ENCODE assay signal across 9 mouse cellular contexts in the genomic region with DNA sequence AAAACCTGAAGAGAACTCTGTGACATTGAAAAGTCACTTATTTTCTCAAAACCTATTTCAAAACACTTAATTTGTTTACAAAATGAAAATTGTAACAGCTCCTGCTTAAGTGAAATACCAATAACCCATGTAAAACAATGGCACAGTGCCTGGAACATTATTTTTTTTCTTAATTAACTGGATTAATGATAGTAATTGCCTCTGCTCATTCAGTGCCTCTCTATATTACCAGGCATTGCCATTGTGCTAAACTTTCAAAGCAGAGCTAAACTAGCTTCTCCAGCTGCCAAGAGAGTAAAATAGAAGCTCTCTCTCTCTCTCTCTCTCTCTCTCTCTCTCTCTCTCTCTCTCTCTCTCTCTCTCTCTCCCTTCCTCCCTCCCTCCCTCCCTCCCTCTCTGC. TPM values are rescaled to one million over a fixed set of nuclear protein-coding genes. Genes with fewer than 3 reads are reported as not detected.
DNase-seq lines count a peak whose midpoint lies in the region; ATAC-seq and TF ChIP-seq lines count a peak whose summit lies in the region.
"Had no signal": no experiment of that assay in that cellular context is flagged by ENCODE, and none has a peak within 500 bp of the region (broad histone marks: within the 10 kb centered on the region; RNA-seq: fewer than 3 reads in every experiment).

No protein-coding gene starts in this region.

- no peak overlapping the region for H3K27ac ChIP-seq in lung, postnatal 0 days (ENCODE audit: low read length)
- no peak overlapping the region for H3K27ac ChIP-seq in forebrain, embryonic 13.5 days
- no peak overlapping the region for H3K27ac ChIP-seq in limb, embryonic 13.5 days
- H3K27ac ChIP-seq in small intestine, adult 2 months (ENCODE audit: insufficient read depth, low read depth, low read length) = no peak overlapping the region

- peak; percentile 4; the same call in 1 of the 2 replicates for ATAC-seq in lung, postnatal 0 days
- peak; percentile 36; the same call in 1 of the 2 replicates for ATAC-seq in forebrain, embryonic 13.5 days
- ATAC-seq in limb, embryonic 13.5 days (ENCODE audit: low FRiP score, low read depth) = no peak
- no peak for ATAC-seq in frontal cortex, adult (ENCODE audit: low TSS enrichment)

- peaks cover 6% of the 10 kb centered on the region; the same call in 1 of the 2 replicates for H3K4me1 ChIP-seq in lung, postnatal 0 days (ENCODE audit: insufficient read depth, low read depth, low read length)
- peaks cover 11% of the 10 kb centered on the region for H3K4me1 ChIP-seq in forebrain, embryonic 13.5 days
- peaks cover 9% of the 10 kb centered on the region for H3K4me1 ChIP-seq in limb, embryonic 13.5 days
- H3K4me1 ChIP-seq in small intestine, adult 2 months (ENCODE audit: control insufficient read depth, insufficient read depth, insufficient read length, low read length) = no peaks in the 10 kb centered on the region

- TF ChIP-seq POLR2A in small intestine, adult 2 months (IDR thresholded peaks at IDR 0.05; ENCODE audit: low read depth, low read length) = no peak

- H3K4me3 ChIP-seq in lung, postnatal 0 days (ENCODE audit: low read depth, low read length) = peak overlapping the region; percentile 78
- H3K4me3 ChIP-seq in forebrain, embryonic 13.5 days = peak overlapping the region; percentile 90
- peak overlapping the region; percentile 73 for H3K4me3 ChIP-seq in limb, embryonic 13.5 days
- H3K4me3 ChIP-seq in small intestine, adult 2 months (ENCODE audit: low read depth, low read length) = peak overlapping the region; percentile 94

- no peak for DNase-seq in lung, postnatal 0 days (ENCODE audit: low spot score)
- no peak for DNase-seq in lung, postnatal 36 days
- DNase-seq in urinary bladder, postnatal 25 days (ENCODE audit: low spot score) = no peak

- no peaks in the 10 kb centered on the region for H3K27me3 ChIP-seq in lung, postnatal 0 days (replicated peaks; ENCODE audit: insufficient read depth, low read length)
- H3K27me3 ChIP-seq in forebrain, embryonic 13.5 days = no peaks in the 10 kb centered on the region
- H3K27me3 ChIP-seq in limb, embryonic 13.5 days = 0 out of 2 replicates have a peak, but pooled peaks cover 4% of the 10 kb centered on the region
- H3K27me3 ChIP-seq in small intestine, adult 2 months (ENCODE audit: control insufficient read depth, insufficient read depth, low read length) = no peaks in the 10 kb centered on the region

- H3K36me3 ChIP-seq in lung, postnatal 0 days (ENCODE audit: insufficient read depth, low read length) = peaks cover 10% of the 10 kb centered on the region; the same call in 1 of the 2 replicates
- H3K36me3 ChIP-seq in forebrain, embryonic 13.5 days (ENCODE audit: poor library complexity, severe bottlenecking) = peaks cover 33% of the 10 kb centered on the region
- peaks cover 35% of the 10 kb centered on the region for H3K36me3 ChIP-seq in limb, embryonic 13.5 days
- peaks cover 10% of the 10 kb centered on the region for H3K36me3 ChIP-seq in small intestine, adult 2 months (ENCODE audit: control insufficient read depth, insufficient read depth, low read length)

- H3K9me3 ChIP-seq in lung, postnatal 0 days (ENCODE audit: low read length) = no peaks in the 10 kb centered on the region
- no peaks in the 10 kb centered on the region for H3K9me3 ChIP-seq in forebrain, embryonic 13.5 days (replicated peaks)
- H3K9me3 ChIP-seq in limb, embryonic 13.5 days = no peaks in the 10 kb centered on the region

- no peak overlapping the region for H3K9ac ChIP-seq in lung, postnatal 0 days (replicated peaks; ENCODE audit: low read depth)
- peak overlapping the region; percentile 90 for H3K9ac ChIP-seq in forebrain, embryonic 13.5 days
- peak overlapping the region; percentile 35 for H3K9ac ChIP-seq in limb, embryonic 13.5 days

- no peak for TF ChIP-seq CTCF in lung, postnatal 0 days (IDR thresholded peaks at IDR 0.05)
- no peak for TF ChIP-seq CTCF in small intestine, adult 2 months (IDR thresholded peaks at IDR 0.05; ENCODE audit: extremely low read depth, insufficient read length, insufficient replicate concordance, low read depth, low read length)

- peak overlapping the region; percentile 73 for H3K4me2 ChIP-seq in lung, postnatal 0 days (replicated peaks; ENCODE audit: low read depth, low read length)
- peak overlapping the region; percentile 92 for H3K4me2 ChIP-seq in forebrain, embryonic 13.5 days
- H3K4me2 ChIP-seq in limb, embryonic 13.5 days (replicated peaks) = peak overlapping the region; percentile 86

- TF ChIP-seq EP300 in lung, postnatal 0 days (IDR thresholded peaks at IDR 0.05) = peak; percentile 7; the same call in 1 of the 2 replicates

RNA-seq across cellular contexts. Expression of a gene that starts 0.4 kb away (rescaled TPM):
- 37.0 and 37.8 TPM in 2 replicates for polyA plus RNA-seq in lung, postnatal 0 days (2015; fragmentation: Nextera tagmentation; extraction: Ambion mirVana)
- 73.6 and 76.7 TPM in 2 replicates for polyA plus RNA-seq in forebrain, embryonic 13.5 days (2015; fragmentation: Nextera tagmentation; extraction: Ambion mirVana)
- polyA plus RNA-seq in limb, embryonic 13.5 days (2015; fragmentation: Nextera tagmentation; extraction: Ambion mirVana) = 78.2 and 80.5 TPM in 2 replicates
- 8.5 and 20.5 TPM in 2 replicates for polyA plus RNA-seq in small intestine, adult 2 months (2012; rRNA removed)

RNA-seq across cellular contexts. Expression of a gene that starts 41.7 kb away (rescaled TPM):
- polyA plus RNA-seq in lung, postnatal 0 days (2015; fragmentation: Nextera tagmentation; extraction: Ambion mirVana) = not detected in 2 replicates
- not detected in 2 replicates for polyA plus RNA-seq in forebrain, embryonic 13.5 days (2015; fragmentation: Nextera tagmentation; extraction: Ambion mirVana)
- not detected in 2 replicates for polyA plus RNA-seq in limb, embryonic 13.5 days (2015; fragmentation: Nextera tagmentation; extraction: Ambion mirVana)
- not detected in 2 replicates for polyA plus RNA-seq in small intestine, adult 2 months (2012; rRNA removed)
- polyA plus RNA-seq: adrenal gland, adult 2 months; gonadal fat pad, adult 2 months had no signal

Comparison
In these comparisons a context has a peak if more than half of its experiments do, and no peak if none do; other contexts are left out.
1. ATAC-seq: peak in lung, postnatal 0 days (single experiment) and forebrain, embryonic 13.5 days (single experiment); none in limb, embryonic 13.5 days (single experiment) and frontal cortex, adult (single experiment).
2. Peak in every context shown above with its lines, with median percentiles within 50 percentile points of each other: H3K4me2 ChIP-seq and H3K4me3 ChIP-seq.